Mouse (Mus musculus): Measurements from ENCODE around the gene Hnf1b. TPM values are rescaled to one million over a fixed set of nuclear protein-coding genes. Genes with fewer than 3 reads are reported as not detected.

Gene Hnf1b
- total and polyA plus RNA-seq, 3 experiments = 0.11 to 3.0 (median 0.42) TPM

DNA sequence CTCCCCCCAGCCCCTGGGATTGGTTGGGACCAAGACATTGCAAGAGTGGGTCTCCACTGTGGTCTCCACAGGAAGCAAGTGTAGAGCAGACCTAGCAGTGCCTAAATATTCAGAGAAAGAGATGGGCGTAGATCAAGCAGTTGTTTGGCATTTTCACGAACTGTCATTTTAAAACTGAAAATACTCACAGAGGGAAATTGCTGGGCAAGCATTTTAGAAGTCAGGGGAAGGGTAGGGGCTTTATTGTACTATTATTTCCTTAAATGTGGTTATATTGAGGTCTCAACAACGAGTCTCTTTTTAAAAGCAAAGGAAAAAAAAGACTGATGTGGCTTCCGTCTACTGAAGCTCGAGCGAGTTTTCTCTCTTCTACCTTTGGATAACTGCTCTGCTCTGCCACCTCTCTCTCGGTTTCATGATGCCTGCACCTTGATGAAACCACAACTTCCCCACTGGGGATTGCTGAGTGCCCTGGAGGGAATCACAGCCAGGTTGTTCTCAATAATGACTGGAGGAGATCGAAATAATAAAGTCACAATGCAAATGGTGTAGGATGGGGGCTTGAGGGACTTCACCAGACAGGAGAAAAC is 21.2 kb upstream of the Hnf1b start:
- Histone ChIP-seq H3K4me3 (replicated peaks in 1 of 3; ENCODE audit: low read depth in 2 of 3, low read length in 2 of 3, poor library complexity in 1 of 3) (no peak overlapping the region), H3K4me2 (ENCODE audit: insufficient read depth, low read depth, poor library complexity, severe bottlenecking) (peak overlapping the region; percentile 48), H3K9me3 (replicated peaks; ENCODE audit: low read length) (peaks cover 8% of the 10 kb centered on the region), H3K27me3 (replicated peaks) (peaks cover 11% of the 10 kb centered on the region), H3K36me3 (replicated peaks in 1 of 2; ENCODE audit: control insufficient read depth in 1 of 2, insufficient read depth in 1 of 2, low read length in 1 of 2) (no peaks in the 10 kb centered on the region), H3K27ac (ENCODE audit: insufficient read depth, low read depth) (no peak overlapping the region), H3K9ac (ENCODE audit: insufficient read depth, low read depth) (no peak overlapping the region), H3K4me1 (ENCODE audit: control insufficient read depth in 1 of 2, insufficient read depth in 2 of 2) (peaks cover 34 to 59% of the 10 kb centered on the region in 2 experiments), H3K79me2 (replicated peaks; ENCODE audit: control insufficient read depth, extremely low read depth, insufficient read depth, poor library complexity, severe bottlenecking) (no peaks in the 10 kb centered on the region)
- in situ Hi-C loops (cut with MboI; ENCODE audit: low pct_ligation_motif_present, low pct_unique_long_range_greater_than_20kb, low sequenced_read_pairs) = loop anchor here (10.0 kb wide), 1 partner anchor 86 kb away; no protein-coding TSS in a partner anchor
- TF ChIP-seq MAX (IDR thresholded peaks at IDR 0.05; ENCODE audit: low read length) (0 out of 2 replicates have a peak, but pooled peaks have one; percentile 12), ZNF384 (IDR thresholded peaks at IDR 0.05; ENCODE audit: low read depth, low read length) (peak; percentile 64; the same call in 1 of the 2 replicates), MEF2A (IDR thresholded peaks at IDR 0.05; ENCODE audit: borderline replicate concordance, low read depth, low read length) (0 out of 2 replicates have a peak, but pooled peaks have one; percentile 9), RCOR1 (conservative IDR thresholded peaks at IDR 0.05; ENCODE audit: low read depth, low read length) (peak; percentile 88), SIN3A (IDR thresholded peaks at IDR 0.05; ENCODE audit: low read length) (peak; percentile 59), IRF4 (IDR thresholded peaks at IDR 0.05; ENCODE audit: low read depth, low read length) (peak; percentile 45), MAFK (IDR thresholded peaks at IDR 0.05; ENCODE audit: insufficient replicate concordance, low read length) (peak; percentile 96), USF2 (conservative IDR thresholded peaks at IDR 0.05; ENCODE audit: low read depth, low read length) (no peak), NRF1 (IDR thresholded peaks at IDR 0.05; ENCODE audit: low read depth, low read length) (no peak), MYC (IDR thresholded peaks at IDR 0.05; ENCODE audit: low read depth, low read length) (peak; percentile 57; the same call in 1 of the 2 replicates), JUND (conservative IDR thresholded peaks at IDR 0.05; ENCODE audit: low read depth, low read length) (0 out of 2 replicates have a peak, but pooled peaks have one; percentile 17), EP300 (IDR thresholded peaks at IDR 0.05; ENCODE audit: low read length) (peak; percentile 80), MXI1 (IDR thresholded peaks at IDR 0.05; ENCODE audit: low read depth, low read length) (peak; percentile 43; the same call in 1 of the 2 replicates), JUN (IDR thresholded peaks at IDR 0.05; ENCODE audit: insufficient read depth, low read depth, low read length) (no peak), UBTF (IDR thresholded peaks at IDR 0.05; ENCODE audit: low read depth, low read length) (no peak), RAD21 (IDR thresholded peaks at IDR 0.05; ENCODE audit: low read depth, low read length) (no peak), ETS1 (conservative IDR thresholded peaks at IDR 0.05; ENCODE audit: low read depth, low read length) (peak; percentile 40), CHD2 (IDR thresholded peaks at IDR 0.05; ENCODE audit: low read length) (peak; percentile 50; the same call in 1 of the 2 replicates), TCF12 (IDR thresholded peaks at IDR 0.05; ENCODE audit: low read depth, low read length) (peak; percentile 26; the same call in 1 of the 2 replicates)
- peak; percentile 91 for DNase-seq (ENCODE audit: extremely low read depth)
- dilution Hi-C loops (cut with MboI; ENCODE audit: extremely low pct_ligation_motif_present, extremely low pct_unique_long_range_greater_than_20kb, low sequenced_read_pairs) = no loop called here

DNA sequence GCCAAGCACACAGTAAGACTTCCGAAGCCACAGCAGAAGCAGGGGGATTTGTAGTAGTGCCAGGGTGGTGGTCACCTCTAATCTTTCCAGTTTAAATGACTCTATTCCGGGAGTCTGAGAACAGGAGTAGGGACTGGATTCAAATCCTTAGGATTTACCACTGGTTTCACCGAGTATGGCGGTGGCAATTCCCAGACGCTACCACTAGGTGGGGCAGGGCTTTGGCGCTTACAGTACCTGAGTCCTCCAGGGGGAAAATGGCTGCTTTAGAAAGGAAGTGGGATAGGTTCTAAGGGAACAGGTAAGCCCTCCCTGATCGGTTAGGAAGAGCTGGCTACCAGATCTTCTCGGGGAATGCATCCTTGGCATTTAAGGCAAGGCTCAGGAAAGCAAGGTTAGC is 17.5 kb upstream of the Hnf1b start:
- H3K9me3 ChIP-seq (replicated peaks; ENCODE audit: low read length) = peaks cover 8% of the 10 kb centered on the region
- peaks cover 25 to 44% of the 10 kb centered on the region in 2 experiments for H3K4me1 ChIP-seq (ENCODE audit: control insufficient read depth in 1 of 2, insufficient read depth in 2 of 2)
- no peaks in the 10 kb centered on the region for H3K79me2 ChIP-seq (replicated peaks; ENCODE audit: control insufficient read depth, extremely low read depth, insufficient read depth, poor library complexity, severe bottlenecking)
- in situ Hi-C loops (cut with MboI; ENCODE audit: low pct_ligation_motif_present, low pct_unique_long_range_greater_than_20kb, low sequenced_read_pairs) = no loop called here
- no peak overlapping the region for H3K4me2 ChIP-seq (ENCODE audit: insufficient read depth, low read depth, poor library complexity, severe bottlenecking)
- no peak for DNase-seq (ENCODE audit: extremely low read depth)
- dilution Hi-C loops (cut with MboI; ENCODE audit: extremely low pct_ligation_motif_present, extremely low pct_unique_long_range_greater_than_20kb, low sequenced_read_pairs) = no loop called here
- H3K36me3 ChIP-seq (replicated peaks in 1 of 2; ENCODE audit: control insufficient read depth in 1 of 2, insufficient read depth in 1 of 2, low read length in 1 of 2) = no peaks in the 10 kb centered on the region
- H3K9ac ChIP-seq (ENCODE audit: insufficient read depth, low read depth) = no peak overlapping the region
- peaks cover 10% of the 10 kb centered on the region for H3K27me3 ChIP-seq (replicated peaks)
- TF ChIP-seq TBP (conservative IDR thresholded peaks at IDR 0.05; ENCODE audit: low read depth, low read length) (no peak), SMC3 (IDR thresholded peaks at IDR 0.05; ENCODE audit: low read depth, low read length) (peak; percentile 78), RAD21 (IDR thresholded peaks at IDR 0.05; ENCODE audit: low read depth, low read length) (peak; percentile 54), CTCF (conservative IDR thresholded peaks at IDR 0.05 in 1 of 2, IDR thresholded peaks at IDR 0.05 in 1 of 2; ENCODE audit: low read depth in 2 of 2, low read length in 2 of 2) (peak; percentile 64 to 77)
- H3K27ac ChIP-seq (ENCODE audit: insufficient read depth, low read depth) = no peak overlapping the region
- no peak overlapping the region for H3K4me3 ChIP-seq (replicated peaks in 1 of 3; ENCODE audit: low read depth in 2 of 3, low read length in 2 of 3, poor library complexity in 1 of 3)
